In the genomic region with DNA sequence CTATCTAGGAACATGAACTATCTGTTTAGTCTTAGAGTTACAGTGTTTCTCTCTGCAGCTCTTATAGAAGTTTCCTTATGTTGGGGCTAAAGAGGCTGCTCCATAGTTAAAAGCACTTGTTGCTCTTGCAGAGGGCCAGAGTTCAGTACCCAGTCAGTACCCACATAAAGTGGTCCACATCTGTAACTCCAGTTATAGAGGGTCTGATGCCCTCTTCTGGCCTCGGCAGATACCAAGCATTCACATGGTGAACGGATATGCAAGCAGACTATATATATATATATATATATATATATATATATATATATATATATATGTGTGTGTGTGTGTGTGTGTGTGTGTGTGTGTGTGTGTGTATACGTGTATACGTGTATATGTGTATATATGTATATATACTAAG, we compare ENCODE assay signal across 1 mouse cellular context.
TF ChIP-seq lines count a peak whose summit lies in the region.

No protein-coding gene starts in this region.

TF ChIP-seq in MEL, 35 proteins besides CTCF, POLR2A, EP300 and RAD21:
- TF ChIP-seq ZC3H11A (IDR thresholded peaks at IDR 0.05; ENCODE audit: low read depth, low read length) (peak; percentile 20; the same call in 1 of the 2 replicates), NELFE (IDR thresholded peaks at IDR 0.05; ENCODE audit: low read depth, low read length) (no peak), GABPA (IDR thresholded peaks at IDR 0.05; ENCODE audit: low read depth, low read length) (no peak), MAFK (IDR thresholded peaks at IDR 0.05; ENCODE audit: borderline replicate concordance, low read depth, low read length) (no peak), E2F4 (IDR thresholded peaks at IDR 0.05; ENCODE audit: borderline replicate concordance, low read depth, low read length) (no peak), MAZ (IDR thresholded peaks at IDR 0.05; ENCODE audit: low read depth, low read length) (no peak), SMC3 (IDR thresholded peaks at IDR 0.05; ENCODE audit: low read depth, low read length) (peak; percentile 25)
TF ChIP-seq in MEL: peak in this region for 2.
